Mouse (Mus musculus) small intestine, adult 2 months (tissue): Measurements from ENCODE around the gene Cbx5. TPM values are rescaled to one million over a fixed set of nuclear protein-coding genes. Genes with fewer than 3 reads are reported as not detected.

Source experiments
- H3K27ac ChIP-seq: fragments of 200-500 bp; 2 replicates; pipeline ENCODE4 v1.5.1; 2012; ENCODE audit warnings: low read depth, low read length, control low read depth, inconsistent platforms; ENCODE audit not compliant: insufficient read depth
- H3K27me3 ChIP-seq: fragments of 200-500 bp; 2 replicates; pipeline ENCODE4 v1.6.1; 2012; ENCODE audit warnings: mild to moderate bottlenecking, moderate library complexity, low read length, inconsistent platforms; ENCODE audit not compliant: control insufficient read depth, insufficient read depth
- H3K36me3 ChIP-seq: fragments of 200-500 bp; 2 replicates; pipeline ENCODE4 v1.6.1; 2012; ENCODE audit warnings: mild to moderate bottlenecking, low read length, control low read depth, inconsistent platforms; ENCODE audit not compliant: control insufficient read depth, insufficient read depth
- H3K4me1 ChIP-seq: fragments of 200-500 bp; 2 replicates; pipeline ENCODE4 v1.6.1; 2012; ENCODE audit warnings: low read length, inconsistent platforms, mixed read lengths; ENCODE audit not compliant: control insufficient read depth, insufficient read depth, insufficient read length
- H3K4me3 ChIP-seq: fragments of 200-500 bp; 2 replicates; pipeline ENCODE4 v1.5.1; 2012; ENCODE audit warnings: low read depth, mild to moderate bottlenecking, control low read depth, inconsistent platforms, low read length, moderate library complexity
- CTCF ChIP-seq: fragments of 200-500 bp; IDR thresholded peaks from 2 replicates; pipeline ENCODE4 v1.5.1; 2012; ENCODE audit warnings: low read depth, mild to moderate bottlenecking, control low read depth, inconsistent platforms, low read length, moderate library complexity, mixed read lengths; ENCODE audit not compliant: insufficient replicate concordance, insufficient read length; ENCODE audit errors: extremely low read depth
- POLR2A ChIP-seq: fragments of 200-500 bp; IDR thresholded peaks from 2 replicates; pipeline ENCODE4 v1.6.1; 2012; ENCODE audit warnings: low read depth, mild to moderate bottlenecking, control low read depth, inconsistent platforms, low read length, moderate library complexity
- WGBS: fragments of 180-500 bp; shearing (Covaris S2); methylation state at CpG from one replicate; pipeline ENCODE4 v1.1.7; 2018; 5-methylcytosine and 5-hydroxymethylcytosine counted together
- polyA plus RNA-seq: library from polyadenylated mRNA; depleted of rRNA; stranded (reverse); fragments of >200 nt; gene quantifications from 2 replicates; pipeline ENCODE4 v1.2.3, GENCODE M21; 2012; rRNA removed

Cbx5 gene
- 1.5 and 2.8 TPM in 2 replicates for polyA plus RNA-seq

DNA sequence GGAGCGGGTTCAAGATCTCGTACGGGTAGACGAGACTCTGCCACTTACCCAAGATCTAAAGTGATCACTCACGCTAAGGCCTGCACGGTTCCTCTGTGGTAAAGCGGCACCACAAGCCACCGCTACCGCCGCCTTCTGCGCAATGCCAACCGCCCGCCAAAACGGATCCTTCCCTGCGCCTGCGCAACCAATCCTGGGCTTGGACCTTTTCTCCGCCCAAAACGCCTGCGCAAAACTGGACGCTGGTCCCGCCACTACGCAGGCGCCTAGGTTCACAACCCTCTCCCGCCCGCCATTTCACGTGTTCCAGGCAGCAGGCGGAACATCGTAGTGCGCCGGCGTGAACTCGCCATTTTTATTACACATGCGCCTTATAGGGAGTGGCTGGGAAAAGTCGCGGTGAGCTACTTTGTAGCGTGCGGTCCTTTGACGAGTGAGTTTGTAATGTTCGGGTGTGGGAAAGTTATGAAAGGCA is at the start of gene Cbx5:
TSS of gene Cbx5 (minus strand) at position 132 of the 475 bp plus-strand sequence.
- Histone ChIP-seq H3K27me3 (no peaks in the 10 kb centered on the region), H3K27ac (peak within 1 kb of the TSS; percentile 88), H3K36me3 (peaks cover 25% of the 10 kb centered on the region), H3K4me3 (peak within 1 kb of the TSS; percentile 80), H3K4me1 (peaks cover 4% of the 10 kb centered on the region)
- WGBS: under 1% methylated on average over 39 of the region's 39 CpGs
- TF ChIP-seq POLR2A (0 out of 2 replicates have a peak, but pooled peaks have one; percentile 17), CTCF (no peak)

DNA sequence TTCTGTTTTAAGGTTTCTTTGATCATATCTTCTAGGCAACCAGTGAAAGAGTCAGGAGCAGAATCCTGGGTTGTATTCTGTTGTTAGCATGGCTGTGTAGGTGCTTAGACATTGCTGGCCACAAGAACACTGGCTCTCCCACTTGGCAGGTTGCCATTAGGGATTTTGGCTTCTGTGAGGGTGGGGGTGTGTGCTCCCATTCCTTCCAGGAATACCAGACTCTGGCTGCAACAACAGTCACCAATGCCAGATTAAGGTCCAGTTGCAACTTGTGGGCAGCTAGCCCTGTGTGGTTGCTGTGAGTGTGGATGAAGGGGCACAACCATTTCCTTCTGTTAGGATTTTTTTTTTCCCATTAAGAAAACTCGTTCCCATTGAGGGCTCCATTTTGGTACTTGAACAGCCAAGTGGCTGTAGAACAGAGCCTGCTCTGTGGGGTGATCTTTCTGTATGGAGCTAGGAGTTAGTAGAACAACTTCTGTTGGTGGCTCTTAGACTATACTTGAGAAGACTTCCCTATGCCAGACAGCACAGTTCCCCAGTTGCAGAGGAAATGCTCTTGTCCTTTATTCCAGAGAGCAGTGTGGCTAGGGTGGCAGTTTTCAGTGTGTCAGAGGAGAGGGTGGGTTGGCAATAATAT is 46.3 kb upstream of the Cbx5 start:
- Histone ChIP-seq H3K4me3 (no peak overlapping the region), H3K27me3 (no peaks in the 10 kb centered on the region), H3K36me3 (peaks cover 27% of the 10 kb centered on the region), H3K27ac (no peak overlapping the region), H3K4me1 (peaks cover 9% of the 10 kb centered on the region; the same call in 1 of the 2 replicates)
- TF ChIP-seq POLR2A (no peak), CTCF (no peak)
- WGBS: 29% methylated on average over 1 of the region's 1 CpGs

DNA sequence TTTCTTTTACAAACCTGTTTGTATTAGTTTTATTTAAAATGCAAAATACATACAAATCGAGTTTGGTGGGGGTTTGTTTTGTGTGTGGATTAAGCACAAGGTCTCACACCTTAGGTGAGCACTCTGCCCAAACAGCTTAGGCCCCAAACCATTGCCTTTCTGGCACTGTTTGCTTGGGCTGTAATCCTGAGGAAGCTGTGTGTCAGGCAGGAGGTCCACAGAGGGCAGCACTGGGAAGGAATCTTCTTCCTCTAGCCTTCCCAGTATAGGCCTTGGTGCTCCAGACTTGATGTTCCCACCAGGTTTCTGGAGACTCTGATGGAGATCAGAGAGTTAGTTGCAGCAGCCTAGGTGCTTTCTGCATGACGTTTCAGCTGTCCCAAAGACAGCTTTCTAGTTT is 45.0 kb upstream of the Cbx5 start:
- Histone ChIP-seq H3K36me3 (peaks cover 16% of the 10 kb centered on the region), H3K4me1 (peaks cover 9% of the 10 kb centered on the region; the same call in 1 of the 2 replicates), H3K4me3 (no peak overlapping the region), H3K27me3 (no peaks in the 10 kb centered on the region), H3K27ac (no peak overlapping the region)
- 41% methylated on average over 2 of the region's 2 CpGs for WGBS
- TF ChIP-seq CTCF: peak; percentile 29; the same call in 1 of the 2 replicates
- no peak for TF ChIP-seq POLR2A

GRCm38 (mm10) chr15:103284066-103284465 is 44.5 kb upstream of the Cbx5 start:
- WGBS: 73% methylated on average over 3 of the region's 3 CpGs
- peaks cover 11% of the 10 kb centered on the region for H3K36me3 ChIP-seq
- H3K4me1 ChIP-seq: peaks cover 9% of the 10 kb centered on the region; the same call in 1 of the 2 replicates
- no peak overlapping the region for H3K4me3 ChIP-seq
- TF ChIP-seq POLR2A: no peak
- peak; percentile 63; the same call in 1 of the 2 replicates for TF ChIP-seq CTCF
- no peak overlapping the region for H3K27ac ChIP-seq
- no peaks in the 10 kb centered on the region for H3K27me3 ChIP-seq

DNA sequence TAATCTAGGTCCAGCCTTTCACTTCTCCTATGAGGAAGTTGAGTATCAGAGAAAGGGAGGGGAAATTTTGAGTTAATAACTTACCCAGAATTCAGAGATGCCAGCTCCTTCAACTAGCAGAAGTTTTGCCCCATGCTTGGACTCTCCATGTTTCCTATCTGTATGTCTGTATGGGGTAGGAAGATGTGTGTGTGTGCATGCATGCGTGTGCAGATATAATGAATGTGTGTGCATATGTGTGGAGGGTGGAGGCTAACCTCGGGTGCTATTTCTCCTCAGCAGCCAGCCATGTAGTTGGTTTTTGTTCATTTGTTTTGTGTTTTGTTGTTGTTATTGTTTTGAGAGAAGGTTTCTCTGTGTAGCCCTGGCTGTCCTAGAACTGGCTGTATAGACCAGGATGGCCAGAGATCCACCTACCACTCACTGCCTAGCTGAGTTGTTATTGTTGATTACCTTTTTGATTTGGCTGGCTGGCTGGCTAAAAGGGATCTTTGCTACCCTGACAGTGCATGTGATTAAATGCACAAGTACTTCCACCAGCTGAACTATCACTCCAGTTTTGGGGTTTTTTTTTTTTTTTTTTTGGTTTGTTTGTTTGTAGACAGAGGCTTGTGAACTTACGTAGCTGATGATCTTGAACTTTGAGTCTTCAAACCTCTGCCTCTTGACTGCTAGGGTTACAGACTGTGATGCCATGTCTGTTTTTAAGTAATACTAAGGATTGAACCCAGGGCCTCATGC is 42.0 kb upstream of the Cbx5 start:
- 24% methylated on average over 3 of the region's 3 CpGs for WGBS
- TF ChIP-seq POLR2A: no peak
- TF ChIP-seq CTCF: no peak
- Histone ChIP-seq H3K4me3 (no peak overlapping the region), H3K36me3 (no peaks in the 10 kb centered on the region), H3K4me1 (peaks cover 19% of the 10 kb centered on the region), H3K27me3 (no peaks in the 10 kb centered on the region), H3K27ac (peak overlapping the region; percentile 79)

- Histone ChIP-seq H3K4me1 (peaks cover 17% of the 10 kb centered on the region), H3K4me3 (no peak overlapping the region), H3K27me3 (no peaks in the 10 kb centered on the region), H3K36me3 (no peaks in the 10 kb centered on the region), H3K27ac (peak overlapping the region; percentile 72)
- TF ChIP-seq CTCF: peak; percentile 61; the same call in 1 of the 2 replicates
- no peak for TF ChIP-seq POLR2A
- WGBS: 13% methylated on average over 3 of the region's 3 CpGs
Measured at GRCm38 (mm10) chr15:103280817-103281464, 41.3 kb upstream of the Cbx5 start.
